10 mouse cellular contexts compared by ENCODE assay signal in genomic region chr10:70442156-70442555, GRCm38 (mm10). TPM values are rescaled to one million over a fixed set of nuclear protein-coding genes. Genes with fewer than 3 reads are reported as not detected.
DNase-seq lines count a peak whose midpoint lies in the region; ATAC-seq and TF ChIP-seq lines count a peak whose summit lies in the region.
"Had no signal": no experiment of that assay in that cellular context is flagged by ENCODE, and none has a peak within 500 bp of the region (broad histone marks: within the 10 kb centered on the region; RNA-seq: fewer than 3 reads in every experiment).

No protein-coding gene starts in this region.

- H3K36me3 ChIP-seq in kidney, postnatal 0 days (ENCODE audit: insufficient read depth, low read length): no peaks in the 10 kb centered on the region
- H3K36me3 ChIP-seq in forebrain, embryonic 15.5 days: no peaks in the 10 kb centered on the region
- H3K36me3 ChIP-seq in hindbrain, postnatal 0 days (ENCODE audit: insufficient read depth, low read length): no peaks in the 10 kb centered on the region
- H3K36me3 ChIP-seq in neural tube, embryonic 14.5 days (ENCODE audit: control insufficient read depth, insufficient read depth, low read length): no peaks in the 10 kb centered on the region

- WGBS in kidney, postnatal 0 days: 90% methylated on average over 2 of the region's 2 CpGs
- WGBS in forebrain, embryonic 15.5 days: 90% methylated on average over 2 of the region's 2 CpGs
- 81% methylated on average over 2 of the region's 2 CpGs for whole genome bisulfite sequencing in hindbrain, postnatal 0 days
- 89% methylated on average over 2 of the region's 2 CpGs for WGBS in neural tube, embryonic 14.5 days

- H3K4me2 ChIP-seq in kidney, postnatal 0 days (ENCODE audit: low read length): peak overlapping the region; percentile 97; the same call in 1 of the 2 replicates
- H3K4me2 ChIP-seq in forebrain, embryonic 15.5 days (replicated peaks): peak overlapping the region; percentile 78
- H3K4me2 ChIP-seq in hindbrain, postnatal 0 days (ENCODE audit: low read depth, low read length): peak overlapping the region; percentile 79
- peak overlapping the region; percentile 52 for H3K4me2 ChIP-seq in neural tube, embryonic 14.5 days (ENCODE audit: low read depth, low read length)

- H3K27me3 ChIP-seq in kidney, postnatal 0 days (ENCODE audit: insufficient read depth, low read length): no peaks in the 10 kb centered on the region
- H3K27me3 ChIP-seq in forebrain, embryonic 15.5 days: no peaks in the 10 kb centered on the region
- H3K27me3 ChIP-seq in hindbrain, postnatal 0 days (ENCODE audit: insufficient read depth, low read length): no peaks in the 10 kb centered on the region
- H3K27me3 ChIP-seq in neural tube, embryonic 14.5 days (ENCODE audit: control insufficient read depth, insufficient read depth, low read length): no peaks in the 10 kb centered on the region

- DNase-seq in kidney, postnatal 0 days (ENCODE audit: low spot score): no peak
- no peak for DNase-seq in kidney, adult 9 months
- DNase-seq in hindbrain, postnatal 0 days (ENCODE audit: low spot score): no peak
- no peak for DNase-seq in urinary bladder, postnatal 10 days (ENCODE audit: low spot score)
- DNase-seq in adrenal gland, postnatal 10 days: no peak
- DNase-seq: embryo, embryonic 11 days; gastrocnemius, postnatal 36 days had no signal

- peaks cover 5% of the 10 kb centered on the region; the same call in 1 of the 2 replicates for H3K4me1 ChIP-seq in kidney, postnatal 0 days (replicated peaks; ENCODE audit: insufficient read depth, low read length)
- peaks cover 31% of the 10 kb centered on the region for H3K4me1 ChIP-seq in forebrain, embryonic 15.5 days
- 0 out of 2 replicates have a peak, but pooled peaks cover 7% of the 10 kb centered on the region for H3K4me1 ChIP-seq in hindbrain, postnatal 0 days (ENCODE audit: insufficient read depth, low read length)
- H3K4me1 ChIP-seq in neural tube, embryonic 14.5 days (ENCODE audit: control insufficient read depth, insufficient read depth, low read length): peaks cover 12% of the 10 kb centered on the region

- H3K9ac ChIP-seq in kidney, postnatal 0 days (ENCODE audit: low read depth, low read length): no peak overlapping the region
- H3K9ac ChIP-seq in forebrain, embryonic 15.5 days (replicated peaks): peak overlapping the region; percentile 89
- H3K9ac ChIP-seq in hindbrain, postnatal 0 days (replicated peaks; ENCODE audit: low read length): peak overlapping the region; percentile 74
- 0 out of 2 replicates have a peak overlapping the region, but pooled peaks have one; percentile 25 for H3K9ac ChIP-seq in neural tube, embryonic 14.5 days (replicated peaks; ENCODE audit: low read depth, low read length)

- no peak overlapping the region for H3K27ac ChIP-seq in kidney, postnatal 0 days
- no peak overlapping the region for H3K27ac ChIP-seq in forebrain, embryonic 15.5 days (replicated peaks)
- H3K27ac ChIP-seq in hindbrain, postnatal 0 days: no peak overlapping the region
- no peak overlapping the region for H3K27ac ChIP-seq in neural tube, embryonic 14.5 days (ENCODE audit: low read depth, low read length)

- no peak for TF ChIP-seq CTCF in kidney, postnatal 0 days (IDR thresholded peaks at IDR 0.05; ENCODE audit: low read depth)
- TF ChIP-seq CTCF in hindbrain, postnatal 0 days (IDR thresholded peaks at IDR 0.05; ENCODE audit: low read depth): no peak

- no peak overlapping the region for H3K4me3 ChIP-seq in kidney, postnatal 0 days (replicated peaks; ENCODE audit: low read depth, low read length)
- peak overlapping the region; percentile 82 for H3K4me3 ChIP-seq in forebrain, embryonic 15.5 days
- peak overlapping the region; percentile 64 for H3K4me3 ChIP-seq in hindbrain, postnatal 0 days (ENCODE audit: low read length)
- H3K4me3 ChIP-seq in neural tube, embryonic 14.5 days (ENCODE audit: low read depth, low read length): peak overlapping the region; percentile 46

- no peaks in the 10 kb centered on the region for H3K9me3 ChIP-seq in kidney, postnatal 0 days (replicated peaks; ENCODE audit: low read length)
- no peaks in the 10 kb centered on the region for H3K9me3 ChIP-seq in forebrain, embryonic 15.5 days
- no peaks in the 10 kb centered on the region for H3K9me3 ChIP-seq in hindbrain, postnatal 0 days (ENCODE audit: low read length)
- H3K9me3 ChIP-seq in neural tube, embryonic 14.5 days (ENCODE audit: control insufficient read depth, low read length): no peaks in the 10 kb centered on the region

- no peak for ATAC-seq in kidney, postnatal 0 days (replicated peaks; ENCODE audit: low FRiP score, low read depth)
- no peak for ATAC-seq in forebrain, embryonic 15.5 days (replicated peaks)
- ATAC-seq in hindbrain, postnatal 0 days: no peak
- no peak for ATAC-seq in neural tube, embryonic 14.5 days (ENCODE audit: low read depth)

RNA-seq across cellular contexts. Expression of gene Fam13c, which starts 1.9 kb away (rescaled TPM):
- 5.5 and 6.2 TPM in 2 replicates for polyA plus RNA-seq in kidney, postnatal 0 days (2015; fragmentation: Nextera tagmentation; extraction: Ambion mirVana)
- polyA plus RNA-seq in forebrain, embryonic 15.5 days (2015; fragmentation: Nextera tagmentation; extraction: Ambion mirVana): 26.3 and 26.7 TPM in 2 replicates
- 6.8 and 7.7 TPM in 2 replicates for total RNA-seq in hindbrain, postnatal 0 days (2014; rRNA removed)
- polyA plus RNA-seq in hindbrain, postnatal 0 days (2015; fragmentation: Nextera tagmentation; extraction: Ambion mirVana): 18.3 and 18.8 TPM in 2 replicates
- polyA plus RNA-seq in neural tube, embryonic 14.5 days (2014; fragmentation: Nextera tagmentation; extraction: Ambion mirVana): 21.8 and 22.4 TPM in 2 replicates
- 10 to 100 TPM; 13.2 to 16.2 TPM for total RNA-seq in adrenal gland, postnatal 10 days (2021)
- total RNA-seq: neutrophil, adult 5-6 weeks had no signal
